Mouse (Mus musculus): ENCODE measurements around the gene Itpkb.

Itpkb gene

GRCm38 (mm10) chr1:180473566-180473965 lies 143.3 kb downstream of the Itpkb start:
- DNase-seq: no peak

Data from thymus, postnatal 14 days (tissue).